Mouse (Mus musculus): ENCODE results near the gene Timm44.

GRCm38 (mm10) chr8:4267627-4268026, 8.1 kb downstream of the Timm44 start:
- TF ChIP-seq POLR2A (IDR thresholded peaks at IDR 0.05; ENCODE audit: insufficient read depth, low read depth, low read length) (no peak), CTCF (IDR thresholded peaks at IDR 0.05) (peak; percentile 58), EP300 (IDR thresholded peaks at IDR 0.05; ENCODE audit: insufficient read depth, low read depth, low read length) (no peak)

All from heart, adult 2 months (tissue).